Mouse (Mus musculus) brain, embryonic 14.5 days (tissue): Measurements from ENCODE around the gene Ugt1a7c.

Experiments
- CTCF ChIP-seq: fragments of 200-500 bp; IDR thresholded peaks from 2 replicates; pipeline ENCODE4 v1.5.1; 2012; ENCODE audit warnings: inconsistent platforms, mild to moderate bottlenecking, moderate library complexity, borderline replicate concordance; ENCODE audit not compliant: insufficient read depth, insufficient read length; ENCODE audit errors: extremely low read depth
- POLR2A ChIP-seq: fragments of 200-500 bp; IDR thresholded peaks from 2 replicates; pipeline ENCODE4 v1.6.1; 2012; ENCODE audit warnings: mild to moderate bottlenecking, inconsistent platforms, borderline replicate concordance; ENCODE audit not compliant: poor library complexity, insufficient read depth, insufficient read length, severe bottlenecking; ENCODE audit errors: extremely low read depth

DNA sequence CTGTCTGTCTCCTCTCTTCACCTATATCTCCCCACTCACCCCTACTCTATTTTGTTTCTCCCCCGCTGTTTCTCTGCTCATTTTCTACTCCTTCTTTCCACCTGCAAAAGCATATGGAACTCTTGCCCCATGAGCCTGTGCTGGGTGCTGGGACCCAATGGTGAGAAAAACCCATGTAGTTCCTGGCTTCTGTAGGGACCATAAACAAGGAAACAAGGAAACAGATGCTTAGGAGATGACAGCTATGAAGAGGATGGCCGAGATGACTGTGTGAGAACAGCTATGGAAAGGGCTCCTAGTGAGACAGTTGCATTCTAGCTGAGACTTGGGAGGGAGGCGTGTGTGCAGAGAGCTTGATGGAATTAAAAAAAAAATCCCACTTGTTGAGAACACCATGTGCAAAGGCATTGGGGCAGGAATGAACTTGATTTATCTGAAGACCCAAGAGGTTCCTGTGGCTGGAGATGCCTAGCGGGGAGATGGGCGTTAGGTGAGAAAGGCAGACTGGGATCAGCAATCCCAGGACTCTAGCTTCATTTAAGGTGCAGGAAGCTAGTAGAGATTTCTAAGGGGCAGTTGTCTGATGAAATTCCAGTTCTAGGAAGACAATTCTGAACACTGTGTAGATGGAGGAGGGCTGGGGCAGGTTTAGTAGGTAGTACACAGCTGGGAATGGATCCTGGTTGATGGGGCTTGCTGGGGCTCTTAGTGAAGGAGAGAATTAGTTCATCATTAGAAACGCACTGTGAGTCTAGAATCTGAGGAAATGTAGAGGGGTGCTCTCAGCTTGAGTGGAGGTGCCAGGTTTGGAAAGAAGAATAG is 136.3 kb downstream of the Ugt1a7c start:
- no peak for TF ChIP-seq CTCF
- TF ChIP-seq POLR2A, result no peak
